Mouse (Mus musculus) heart, postnatal 14 days (tissue): Measurements from ENCODE around the gene Endou. TPM values are rescaled to one million over a fixed set of nuclear protein-coding genes. Genes with fewer than 3 reads are reported as not detected.

Experiments
- DNase-seq, 2 experiments: peaks; one replicate each; pipeline ENCODE4 v3.0.0; 2021 to 2022
- intact Hi-C: fragments of 180-260 bp; cut with DNase I; formaldehyde crosslinking; loops from one replicate; pipeline ENCODE4 v1.15.1; 2025
- long read RNA-seq, 2 experiments: library from polyadenylated mRNA; stranded (forward); transcript quantifications; one replicate each; pipeline ENCODE4 v2.0.0; 2021
- total RNA-seq, 2 experiments: library from RNA; stranded (reverse); gene quantifications; 2 replicates each; pipeline ENCODE4 v1.2.3; 2021

The Endou gene
- total RNA-seq, result 1 to 10 TPM; 1.8 to 4.9 TPM
- long read RNA-seq, experiment 1, partial matches to known transcripts, result 2 of 3 reads
- long read RNA-seq, experiment 1, other reads (novel, unspliced or antisense), result 1 of 3 reads
- long read RNA-seq, experiment 2, partial matches to known transcripts, result 2 of 3 reads
- long read RNA-seq, experiment 2, other reads (novel, unspliced or antisense), result 1 of 3 reads

GRCm38 (mm10) chr15:97731111-97731510 lies at the start of gene Endou:
Gene Endou, minus strand, starts transcription at chr15:97731339.
- no peak for DNase-seq
- intact Hi-C loops, result no loop called here

GRCm38 (mm10) chr15:97780611-97781031 lies 49.5 kb upstream of the Endou start:
- no peak for DNase-seq

GRCm38 (mm10) chr15:97779576-97779975 lies 48.4 kb upstream of the Endou start:
- intact Hi-C loops, result no loop called here
- no peak for DNase-seq

More at GRCm38 (mm10) chr15:97780611-97781031, 49.5 kb upstream of the Endou start:
- intact Hi-C loops, result loop anchor here (5.0 kb wide), 2 partner anchors 113 to 172 kb away; no protein-coding TSS in a partner anchor

- intact Hi-C loops, result no loop called here
- no peak for DNase-seq
Measured at GRCm38 (mm10) chr15:97778311-97779098, 47.4 kb upstream of the Endou start, which contains the start of gene Slc48a1. Gene Slc48a1, plus strand, starts transcription at chr15:97778520.

- intact Hi-C loops, result loop anchor here (2.0 kb wide), 2 partner anchors 26 to 58 kb away; no protein-coding TSS in a partner anchor
- DNase-seq, result no peak
Measured at GRCm38 (mm10) chr15:97776919-97777318, 45.8 kb upstream of the Endou start.

- peak; percentile 85 to 87 for DNase-seq
- intact Hi-C loops, result loop anchor here (2.0 kb wide), 2 partner anchors 26 to 58 kb away; no protein-coding TSS in a partner anchor
Measured at GRCm38 (mm10) chr15:97776514-97776913, 45.4 kb upstream of the Endou start.

- DNase-seq, result no peak
- intact Hi-C loops, result no loop called here
Measured at GRCm38 (mm10) chr15:97773961-97774370, 42.8 kb upstream of the Endou start.

GRCm38 (mm10) chr15:97773108-97773507 lies 42.0 kb upstream of the Endou start:
- peak; percentile 64 to 79 for DNase-seq
- intact Hi-C loops, result no loop called here

- DNase-seq, result no peak
- intact Hi-C loops, result no loop called here
Measured at GRCm38 (mm10) chr15:97770280-97770679, 39.1 kb upstream of the Endou start.

GRCm38 (mm10) chr15:97768192-97768591 lies 37.1 kb upstream of the Endou start:
- intact Hi-C loops, result no loop called here
- DNase-seq, result no peak

GRCm38 (mm10) chr15:97767280-97768186 lies 36.4 kb upstream of the Endou start, which contains the start of gene Rapgef3:
Gene Rapgef3, minus strand, starts transcription at chr15:97767972.
- intact Hi-C loops, result loop anchor here (2.0 kb wide), 1 partner anchor 49 kb away; no protein-coding TSS in a partner anchor
- DNase-seq, result peak; percentile 88

GRCm38 (mm10) chr15:97766594-97767279 lies 35.6 kb upstream of the Endou start:
- intact Hi-C loops, result loop anchor here (2.0 kb wide), 1 partner anchor 48 kb away; no protein-coding TSS in a partner anchor
- peak in 1 of 2 experiments; percentile 57 for DNase-seq

- intact Hi-C loops, result loop anchor here (2.0 kb wide), 1 partner anchor 47 kb away; no protein-coding TSS in a partner anchor
Measured at GRCm38 (mm10) chr15:97766194-97766593, 35.1 kb upstream of the Endou start.

GRCm38 (mm10) chr15:97765090-97765794 lies 34.1 kb upstream of the Endou start:
- intact Hi-C loops, result no loop called here

More at GRCm38 (mm10) chr15:97766194-97766593, 35.1 kb upstream of the Endou start:
- no peak for DNase-seq

GRCm38 (mm10) chr15:97764532-97764931 lies 33.4 kb upstream of the Endou start:
- no peak for DNase-seq
- intact Hi-C loops, result no loop called here

More at GRCm38 (mm10) chr15:97765090-97765794, 34.1 kb upstream of the Endou start:
- peak in 1 of 2 experiments; percentile 42 for DNase-seq

- DNase-seq, result no peak
- intact Hi-C loops, result no loop called here
Measured at GRCm38 (mm10) chr15:97763256-97764049, 32.3 kb upstream of the Endou start.

- intact Hi-C loops, result no loop called here
- peak; percentile 55 to 60 for DNase-seq
Measured at GRCm38 (mm10) chr15:97762733-97763132, 31.6 kb upstream of the Endou start.

- no peak for DNase-seq
- intact Hi-C loops, result no loop called here
Measured at GRCm38 (mm10) chr15:97761438-97761837, 30.3 kb upstream of the Endou start.
